Mouse (Mus musculus): ENCODE results near the gene BC030499.
"Not testable (repeated sequence)": the region's sequence is repeated elsewhere in the genome, so short reads cannot be mapped to it uniquely, and the experiment has no call there.

The BC030499 gene

GRCm38 (mm10) chr11:78290654-78291053 is at the start of gene BC030499:
TSS of gene BC030499 (plus strand) at chr11:78290841.
- no peak for DNase-seq (ENCODE audit: inconsistent age in 2 of 2, low spot score in 1 of 2)

GRCm38 (mm10) chr11:78245261-78245626 is 45.4 kb upstream of the BC030499 start:
- DNase-seq (ENCODE audit: inconsistent age in 2 of 2, low spot score in 1 of 2) = no peak

- DNase-seq (ENCODE audit: inconsistent age in 2 of 2, low spot score in 1 of 2) = peak; percentile 92 to 99
Measured at GRCm38 (mm10) chr11:78245627-78246317, 44.9 kb upstream of the BC030499 start, which contains the start of the genes Sdf2 and Supt6. TSS of gene Sdf2 (plus strand) at chr11:78245746. TSS of gene Supt6 (minus strand) at chr11:78245987.

- no peak for DNase-seq (ENCODE audit: inconsistent age in 2 of 2, low spot score in 1 of 2)
Measured at GRCm38 (mm10) chr11:78246318-78247011, 44.2 kb upstream of the BC030499 start.

- no peak for DNase-seq (ENCODE audit: inconsistent age in 2 of 2, low spot score in 1 of 2)
Measured at GRCm38 (mm10) chr11:78247012-78247348, 43.7 kb upstream of the BC030499 start.

GRCm38 (mm10) chr11:78247727-78248140 is 42.9 kb upstream of the BC030499 start:
- DNase-seq (ENCODE audit: inconsistent age in 2 of 2, low spot score in 1 of 2) = no peak

- DNase-seq (ENCODE audit: inconsistent age in 2 of 2, low spot score in 1 of 2) = no peak
Measured at GRCm38 (mm10) chr11:78256618-78257017, 34.0 kb upstream of the BC030499 start.

- DNase-seq (ENCODE audit: inconsistent age in 2 of 2, low spot score in 1 of 2) = peak in 1 of 2 experiments; percentile 68
Measured at GRCm38 (mm10) chr11:78260489-78261258, 30.0 kb upstream of the BC030499 start.

- DNase-seq (ENCODE audit: inconsistent age in 2 of 2, low spot score in 1 of 2) = peak; percentile 95 to 97
Measured at GRCm38 (mm10) chr11:78261380-78262352, 29.0 kb upstream of the BC030499 start, which contains the start of gene 2610507B11Rik. TSS of gene 2610507B11Rik (plus strand) at chr11:78261752.

GRCm38 (mm10) chr11:78262550-78262949 is 28.1 kb upstream of the BC030499 start:
- DNase-seq (ENCODE audit: inconsistent age in 2 of 2, low spot score in 1 of 2) = peak; percentile 50 to 82

- DNase-seq (ENCODE audit: inconsistent age in 2 of 2, low spot score in 1 of 2) = no peak
Measured at GRCm38 (mm10) chr11:78265571-78265970, 25.1 kb upstream of the BC030499 start.

GRCm38 (mm10) chr11:78271986-78272385 is 18.7 kb upstream of the BC030499 start:
- DNase-seq (ENCODE audit: inconsistent age in 2 of 2, low spot score in 1 of 2) = no peak

- DNase-seq (ENCODE audit: inconsistent age in 2 of 2, low spot score in 1 of 2) = no peak
Measured at GRCm38 (mm10) chr11:78275596-78275995, 15.0 kb upstream of the BC030499 start.

- not testable (repeated sequence) for DNase-seq (ENCODE audit: inconsistent age in 2 of 2, low spot score in 1 of 2)
Measured at GRCm38 (mm10) chr11:78276169-78276568, 14.5 kb upstream of the BC030499 start.

GRCm38 (mm10) chr11:78278853-78279252 is 11.8 kb upstream of the BC030499 start:
- DNase-seq (ENCODE audit: inconsistent age in 2 of 2, low spot score in 1 of 2) = no peak

GRCm38 (mm10) chr11:78279586-78279985 is 11.1 kb upstream of the BC030499 start:
- no peak for DNase-seq (ENCODE audit: inconsistent age in 2 of 2, low spot score in 1 of 2)

GRCm38 (mm10) chr11:78289146-78289763 is 1.4 kb upstream of the BC030499 start:
- no peak for DNase-seq (ENCODE audit: inconsistent age in 2 of 2, low spot score in 1 of 2)

- DNase-seq (ENCODE audit: inconsistent age in 2 of 2, low spot score in 1 of 2) = no peak
Measured at GRCm38 (mm10) chr11:78294585-78294984, 3.9 kb downstream of the BC030499 start.

GRCm38 (mm10) chr11:78300917-78301316 is 10.3 kb downstream of the BC030499 start:
- no peak for DNase-seq (ENCODE audit: inconsistent age in 2 of 2, low spot score in 1 of 2)

Data from adrenal gland, adult (tissue).